Comparison of ENCODE assay signal across 8 mouse cellular contexts in the genomic region with DNA sequence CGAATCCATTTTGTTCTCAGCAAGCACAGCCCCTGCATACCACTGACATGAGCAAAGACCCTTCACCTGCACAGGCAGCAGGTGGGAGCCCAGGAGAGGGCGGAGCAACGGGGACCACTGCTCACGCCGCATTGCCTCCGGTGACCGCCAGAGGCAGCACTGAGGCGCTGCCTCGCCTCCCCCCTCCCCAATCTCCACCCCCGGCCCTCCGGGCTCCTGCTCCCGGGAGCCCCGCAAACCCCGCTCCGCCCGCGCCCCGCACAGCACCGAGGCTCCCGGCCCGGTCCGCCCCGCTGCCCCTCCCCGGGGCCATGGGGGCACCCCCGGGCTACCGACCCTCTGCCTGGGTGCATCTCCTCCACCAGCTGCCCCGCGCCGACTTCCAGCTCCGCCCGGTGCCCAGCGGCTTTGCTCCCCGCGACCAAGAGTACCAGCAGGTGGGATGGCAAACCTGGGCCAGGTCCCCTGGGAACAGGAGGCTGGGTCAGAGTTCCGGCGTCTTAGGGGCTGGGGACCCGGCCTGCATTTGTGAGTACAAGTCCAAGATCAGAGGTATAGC. TPM values are rescaled to one million over a fixed set of nuclear protein-coding genes. Genes with fewer than 3 reads are reported as not detected.
DNase-seq lines count a peak whose midpoint lies in the region; ATAC-seq and TF ChIP-seq lines count a peak whose summit lies in the region.

A gene (plus strand): TSS at position 65 of the 559 bp plus-strand sequence.

- peak within 1 kb of the TSS; percentile 68 for H3K4me2 ChIP-seq in hindbrain, embryonic 14.5 days (replicated peaks)
- H3K4me2 ChIP-seq in neural tube, embryonic 13.5 days, result peak within 1 kb of the TSS; percentile 74

- H3K9me3 ChIP-seq in hindbrain, embryonic 14.5 days (ENCODE audit: control insufficient read depth, low read length), result no peaks in the 10 kb centered on the region
- no peaks in the 10 kb centered on the region for H3K9me3 ChIP-seq in limb, embryonic 10.5 days (replicated peaks)
- no peaks in the 10 kb centered on the region for H3K9me3 ChIP-seq in neural tube, embryonic 13.5 days

- H3K27ac ChIP-seq in spleen, adult 2 months (ENCODE audit: insufficient read depth, low read length), result no peak within 1 kb of the TSS
- peak within 1 kb of the TSS; percentile 100 for H3K27ac ChIP-seq in cortical plate, adult 2 months (ENCODE audit: insufficient read depth, low read length)
- H3K27ac ChIP-seq in hindbrain, embryonic 14.5 days, result peak within 1 kb of the TSS; percentile 91
- 0 out of 2 replicates have a peak within 1 kb of the TSS, but pooled peaks have one; percentile 9 for H3K27ac ChIP-seq in limb, embryonic 10.5 days
- H3K27ac ChIP-seq in neural tube, embryonic 13.5 days (replicated peaks), result peak within 1 kb of the TSS; percentile 90

- H3K27me3 ChIP-seq in spleen, adult 2 months (ENCODE audit: control insufficient read depth, insufficient read depth, low read length), result peaks cover 10% of the 10 kb centered on the region
- H3K27me3 ChIP-seq in hindbrain, embryonic 14.5 days (ENCODE audit: control insufficient read depth, insufficient read depth, low read length), result no peaks in the 10 kb centered on the region
- peaks cover 53% of the 10 kb centered on the region for H3K27me3 ChIP-seq in limb, embryonic 10.5 days (ENCODE audit: low read depth, poor library complexity, severe bottlenecking)
- H3K27me3 ChIP-seq in neural tube, embryonic 13.5 days, result no peaks in the 10 kb centered on the region

- TF ChIP-seq CTCF in spleen, adult 2 months (IDR thresholded peaks at IDR 0.05; ENCODE audit: extremely low read depth, insufficient read depth, insufficient read length, insufficient replicate concordance), result peak; percentile 75
- TF ChIP-seq CTCF in cortical plate, adult 2 months (IDR thresholded peaks at IDR 0.05; ENCODE audit: extremely low read depth, insufficient read depth, low read length), result peak; percentile 60

- H3K36me3 ChIP-seq in spleen, adult 2 months (ENCODE audit: control insufficient read depth, insufficient read depth, low read length), result no peaks in the 10 kb centered on the region
- H3K36me3 ChIP-seq in hindbrain, embryonic 14.5 days (replicated peaks; ENCODE audit: control insufficient read depth, insufficient read depth), result no peaks in the 10 kb centered on the region
- H3K36me3 ChIP-seq in limb, embryonic 10.5 days, result no peaks in the 10 kb centered on the region
- H3K36me3 ChIP-seq in neural tube, embryonic 13.5 days, result no peaks in the 10 kb centered on the region

- no peak for TF ChIP-seq POLR2A in spleen, adult 2 months (IDR thresholded peaks at IDR 0.05; ENCODE audit: low read depth, low read length)
- no peak for TF ChIP-seq POLR2A in cortical plate, adult 2 months (IDR thresholded peaks at IDR 0.05; ENCODE audit: extremely low read depth, insufficient read depth, low read length)

- no peaks in the 10 kb centered on the region; the same call in 1 of the 2 replicates for H3K4me1 ChIP-seq in spleen, adult 2 months (ENCODE audit: control insufficient read depth, insufficient read depth, insufficient read length)
- peaks cover 8% of the 10 kb centered on the region for H3K4me1 ChIP-seq in cortical plate, adult 2 months (ENCODE audit: control insufficient read depth, insufficient read depth, low read length)
- peaks cover 35% of the 10 kb centered on the region for H3K4me1 ChIP-seq in hindbrain, embryonic 14.5 days (replicated peaks; ENCODE audit: control insufficient read depth, insufficient read depth, low read length)
- peaks cover 10% of the 10 kb centered on the region for H3K4me1 ChIP-seq in limb, embryonic 10.5 days
- peaks cover 64% of the 10 kb centered on the region for H3K4me1 ChIP-seq in neural tube, embryonic 13.5 days (replicated peaks)

- no peak for DNase-seq in spleen, adult 2 months (ENCODE audit: low read depth in 1 of 2, low spot score in 2 of 2)
- no peak for DNase-seq in spleen, postnatal 14 days (ENCODE audit: low spot score in 2 of 2)
- DNase-seq in hindbrain, embryonic 14.5 days (ENCODE audit: low spot score), result peak; percentile 67
- DNase-seq in limb, embryonic 10.5 days (ENCODE audit: low spot score), result peak; percentile 66
- no peak for DNase-seq in adrenal gland, adult 2 months
- no peak for DNase-seq in spleen, postnatal 10 days (ENCODE audit: low spot score in 2 of 2)

- no peak within 1 kb of the TSS for H3K4me3 ChIP-seq in spleen, adult 2 months (ENCODE audit: extremely low read depth, insufficient read depth, insufficient read length)
- H3K4me3 ChIP-seq in cortical plate, adult 2 months (ENCODE audit: insufficient read depth, low read length), result peak within 1 kb of the TSS; percentile 66
- peak within 1 kb of the TSS; percentile 71 for H3K4me3 ChIP-seq in hindbrain, embryonic 14.5 days (replicated peaks; ENCODE audit: low read length)
- peak within 1 kb of the TSS; percentile 53 for H3K4me3 ChIP-seq in limb, embryonic 10.5 days
- H3K4me3 ChIP-seq in neural tube, embryonic 13.5 days, result peak within 1 kb of the TSS; percentile 70

- WGBS in spleen, adult 2 months, result 5% methylated on average over 24 of the region's 37 CpGs
- 1% methylated on average over 17 of the region's 37 CpGs for WGBS in hindbrain, embryonic 14.5 days
- 2% methylated on average over 35 of the region's 37 CpGs for WGBS in limb, embryonic 10.5 days
- 1% methylated on average over 37 of the region's 37 CpGs for WGBS in neural tube, embryonic 13.5 days

- peak within 1 kb of the TSS; percentile 87 for H3K9ac ChIP-seq in hindbrain, embryonic 14.5 days
- H3K9ac ChIP-seq in neural tube, embryonic 13.5 days, result peak within 1 kb of the TSS; percentile 92

- ATAC-seq in hindbrain, embryonic 14.5 days (ENCODE audit: low FRiP score), result peak; percentile 5; the same call in 1 of the 2 replicates
- ATAC-seq in neural tube, embryonic 13.5 days (ENCODE audit: low read depth), result no peak

RNA-seq across cellular contexts. Expression of the gene that starts here (rescaled TPM):
- polyA plus RNA-seq in spleen, adult 2 months (2012; rRNA removed), result 5.2 TPM in 2 replicates
- polyA plus RNA-seq in cortical plate, adult 2 months (2012; rRNA removed), result 817 and 841 TPM in 2 replicates
- 148 and 151 TPM in 2 replicates for polyA plus RNA-seq in hindbrain, embryonic 14.5 days (2014; fragmentation: Nextera tagmentation; extraction: Ambion mirVana)
- polyA plus RNA-seq in limb, embryonic 10.5 days (2016; fragmentation: Nextera tagmentation; extraction: Ambion mirVana), result 0.79 and 1.2 TPM in 2 replicates
- polyA plus RNA-seq in neural tube, embryonic 13.5 days (2015; fragmentation: Nextera tagmentation; extraction: Ambion mirVana), result 137 and 141 TPM in 2 replicates
- total RNA-seq in adrenal gland, adult 2 months (2021), result 1 to 10 TPM; 1.5 to 3.4 TPM
- 13.3 and 24.3 TPM in 2 replicates for polyA plus RNA-seq in adrenal gland, adult 2 months (2012; rRNA removed)

Comparison
In these comparisons a context has a peak if more than half of its experiments do, and no peak if none do; other contexts are left out.
1. DNase-seq: peak in hindbrain, embryonic 14.5 days (single experiment) and limb, embryonic 10.5 days (single experiment); none in spleen, adult 2 months (0 of 2), spleen, postnatal 14 days (0 of 2), adrenal gland, adult 2 months (single experiment) and spleen, postnatal 10 days (0 of 2).